Mouse (Mus musculus) bone marrow macrophage, adult 2 months (primary cell): ENCODE measurements around the gene Esrp2.

Experiments used
- CTCF ChIP-seq: IDR thresholded peaks from 2 replicates; pipeline ENCODE4 v1.5.1; 2012; ENCODE audit warnings: low read depth, mild to moderate bottlenecking, low read length, moderate library complexity
- POLR2A ChIP-seq: IDR thresholded peaks from 2 replicates; pipeline ENCODE4 v1.6.1; 2012; ENCODE audit warnings: mild to moderate bottlenecking, low read depth, low read length, borderline replicate concordance

DNA sequence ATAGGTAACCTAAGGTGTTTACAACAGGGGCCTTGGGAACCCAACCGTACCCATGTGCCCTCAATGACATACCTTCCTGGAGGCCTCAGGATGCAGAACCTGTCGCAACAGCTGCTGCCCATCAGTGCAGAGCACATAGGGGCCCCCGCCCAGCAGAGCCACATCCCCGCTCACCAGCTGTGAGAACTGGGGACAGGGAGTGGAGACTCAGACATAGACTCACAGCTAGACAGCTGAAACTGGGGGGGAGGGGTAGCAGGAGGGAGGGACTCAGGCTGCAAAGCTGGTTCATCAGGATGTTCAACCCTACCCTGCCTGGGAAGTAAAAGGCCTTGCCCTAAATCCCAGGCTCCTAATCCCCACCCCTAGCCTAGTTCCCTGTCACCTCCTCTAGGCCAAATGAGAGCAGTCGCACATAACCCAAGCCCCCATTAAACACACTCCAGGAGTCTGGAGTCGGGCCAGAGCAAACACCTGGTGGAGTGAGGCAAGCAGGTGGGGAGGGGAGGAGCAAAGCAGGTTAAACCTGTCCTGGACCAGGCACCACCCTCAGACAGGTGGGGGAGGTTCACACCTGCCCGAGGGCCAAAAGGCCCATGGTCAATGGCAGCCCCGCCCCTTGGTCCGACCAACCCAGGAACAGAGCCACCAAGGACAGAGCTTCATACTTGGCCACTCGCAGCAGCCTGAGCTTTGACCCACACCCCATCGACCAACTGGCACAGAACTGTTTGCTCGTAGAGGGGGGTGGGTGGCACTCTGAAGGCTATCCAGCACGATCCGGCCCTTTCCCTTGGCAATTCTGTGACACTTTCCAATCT is 1.8 kb downstream of the Esrp2 start:
- TF ChIP-seq CTCF (no peak), POLR2A (no peak)
